Mouse (Mus musculus) ES-E14 (cell line): ENCODE measurements at regions not wholly inside any gene's neighbourhood (a gene's known extent, or its start where the extent isn't known, plus 50 kb on each side); places are given as distances from the start of the nearest gene placed in this dataset.

Experiments used
- CHD2 ChIP-seq: IDR thresholded peaks from 2 replicates; pipeline ENCODE4 v1.6.1; 2014; ENCODE audit warnings: mild to moderate bottlenecking, low read depth, low read length, inconsistent platforms
- HCFC1 ChIP-seq: IDR thresholded peaks from 2 replicates; pipeline ENCODE4 v1.6.1; 2012; ENCODE audit warnings: low read length, inconsistent platforms, borderline replicate concordance; ENCODE audit not compliant: insufficient read depth
- MAFK ChIP-seq: IDR thresholded peaks from 2 replicates; pipeline ENCODE4 v1.6.1; 2014; ENCODE audit warnings: mild to moderate bottlenecking, low read depth, low read length, inconsistent platforms; ENCODE audit not compliant: insufficient read depth
- ZC3H11A ChIP-seq: IDR thresholded peaks from 2 replicates; pipeline ENCODE4 v1.6.1; 2012; ENCODE audit warnings: low read depth, mild to moderate bottlenecking, inconsistent platforms, low read length, borderline replicate concordance

DNA sequence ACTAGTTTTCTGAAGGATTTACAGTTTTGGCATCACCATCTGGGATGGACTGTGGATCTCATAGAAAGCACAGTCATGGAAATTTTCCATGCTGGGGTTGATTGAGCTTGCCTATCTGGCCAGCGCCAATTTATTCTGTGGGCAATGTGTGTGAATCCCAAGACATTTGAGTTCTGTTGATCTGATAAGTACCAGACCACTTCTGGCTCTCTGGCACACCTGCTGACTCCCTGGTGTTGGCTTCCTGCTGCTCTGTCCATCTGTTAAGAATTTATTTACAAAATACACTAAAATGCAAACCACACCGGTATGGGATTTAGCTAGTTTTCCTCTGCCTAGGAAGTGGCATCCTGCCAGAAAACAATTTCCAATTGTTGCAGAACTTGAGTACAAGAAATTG, 236.5 kb downstream of the Lrriq3 start:
- TF ChIP-seq CHD2 (no peak), ZC3H11A (no peak), HCFC1 (no peak), MAFK (no peak)
